Mouse (Mus musculus) G1E (cell line): ENCODE measurements around the gene Gm13285. TPM values are rescaled to one million over a fixed set of nuclear protein-coding genes. Genes with fewer than 3 reads are reported as not detected.
"Not testable (repeated sequence)": the region's sequence is repeated elsewhere in the genome, so short reads cannot be mapped to it uniquely, and the experiment has no call there.

ENCODE experiments used
- ATAC-seq: 2 replicates; pipeline ENCODE4 v1.8.0; 2016; ENCODE audit warnings: mild to moderate bottlenecking; ENCODE audit not compliant: insufficient number of reproducible peaks, poor library complexity, low FRiP score, severe bottlenecking; ENCODE audit errors: extremely low read depth
- DNase-seq: peaks from one replicate; pipeline ENCODE4 v3.0.0; 2012; ENCODE audit warnings: low spot score
- H3K27me3 ChIP-seq: 2 replicates; pipeline ENCODE4 v1.6.1; 2012; ENCODE audit warnings: mild to moderate bottlenecking, low read length, inconsistent platforms; ENCODE audit not compliant: insufficient read depth
- H3K36me3 ChIP-seq: replicated peaks from 2 replicates; pipeline ENCODE3; 2012; ENCODE audit warnings: mild to moderate bottlenecking, inconsistent platforms
- H3K4me1 ChIP-seq: 2 replicates; pipeline ENCODE4 v1.6.1; 2012; ENCODE audit warnings: low read depth, low read length, inconsistent platforms, mixed read lengths; ENCODE audit not compliant: insufficient read depth
- H3K4me3 ChIP-seq: 2 replicates; pipeline ENCODE4 v1.5.1; 2012; ENCODE audit warnings: low read depth, mild to moderate bottlenecking, inconsistent platforms, low read length, moderate library complexity, mixed read lengths
- H3K9me3 ChIP-seq: replicated peaks from 2 replicates; pipeline ENCODE4 v1.6.1; 2012; ENCODE audit warnings: inconsistent platforms
- polyA plus RNA-seq: library from polyadenylated mRNA; stranded (reverse); fragments of >175 nt; gene quantifications from 2 replicates; pipeline ENCODE4 v1.2.3, GENCODE M21; 2012
- total RNA-seq, 2 experiments: library from RNA; stranded (forward) in 1 of 2; stranded (reverse) in 1 of 2; fragments of 200-1000 nt in 1 of 2; fragments of >200 nt in 1 of 2; fragmentation: Nextera tagmentation in 1 of 2; gene quantifications; 2 replicates each; pipeline ENCODE4 v1.2.3; 2014 to 2017

Gene Gm13285
- total and polyA plus RNA-seq, 3 experiments: not detected

DNA sequence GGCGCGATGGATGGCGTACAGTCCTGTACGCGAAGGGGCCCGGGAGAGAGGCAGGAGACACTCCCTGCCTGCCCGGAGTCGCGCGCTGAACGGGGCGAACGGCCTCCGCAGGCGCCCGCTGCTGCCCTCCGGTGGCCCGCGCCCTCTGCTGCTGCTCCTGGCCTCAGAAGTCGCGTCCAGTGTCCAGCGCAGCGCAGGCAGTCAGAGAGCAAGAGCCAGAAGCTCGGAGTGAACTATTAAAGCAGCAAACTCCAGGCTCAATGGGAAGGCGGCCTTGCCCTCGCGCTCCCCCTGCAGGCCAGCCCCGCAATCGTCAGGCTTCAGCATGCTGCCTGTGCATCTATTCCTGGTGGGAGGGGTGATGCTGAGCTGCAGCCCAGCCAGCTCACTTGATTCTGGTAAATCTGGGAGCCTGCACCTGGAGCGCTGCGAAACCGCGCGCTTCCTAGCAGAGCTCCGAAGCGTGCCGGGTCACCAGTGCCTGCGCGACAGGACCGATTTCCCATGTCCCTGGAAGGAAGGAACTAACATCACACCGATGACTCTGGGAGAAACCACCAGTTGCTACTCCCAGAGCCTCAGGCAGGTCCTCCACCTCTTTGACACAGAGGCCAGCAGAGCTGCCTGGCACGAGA lies 36.0 kb upstream of the Gm13285 start:
- DNase-seq, H3K36me3 ChIP-seq, H3K4me1 ChIP-seq, ATAC-seq, H3K27me3 ChIP-seq, H3K4me3 ChIP-seq, H3K9me3 ChIP-seq: not testable (repeated sequence)

DNA sequence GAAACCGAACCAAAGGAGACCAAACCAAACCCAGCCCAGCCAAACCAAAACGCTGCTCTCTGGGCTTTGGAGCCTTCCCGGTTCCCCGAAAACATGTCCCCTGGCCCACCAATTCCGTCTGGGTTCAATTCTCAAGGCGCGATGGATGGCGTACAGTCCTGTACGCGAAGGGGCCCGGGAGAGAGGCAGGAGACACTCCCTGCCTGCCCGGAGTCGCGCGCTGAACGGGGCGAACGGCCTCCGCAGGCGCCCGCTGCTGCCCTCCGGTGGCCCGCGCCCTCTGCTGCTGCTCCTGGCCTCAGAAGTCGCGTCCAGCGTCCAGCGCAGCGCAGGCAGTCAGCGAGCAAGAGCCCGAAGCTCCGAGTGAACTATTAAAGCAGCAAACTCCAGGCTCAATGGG lies 25.9 kb upstream of the Gm13285 start, which contains the start of gene Gm13290:
Gm13290 (plus strand) TSS at position 301 of the 400 bp plus-strand sequence.
- ATAC-seq, H3K4me3 ChIP-seq, H3K27me3 ChIP-seq, DNase-seq, H3K36me3 ChIP-seq, H3K9me3 ChIP-seq, H3K4me1 ChIP-seq: not testable (repeated sequence)

DNA sequence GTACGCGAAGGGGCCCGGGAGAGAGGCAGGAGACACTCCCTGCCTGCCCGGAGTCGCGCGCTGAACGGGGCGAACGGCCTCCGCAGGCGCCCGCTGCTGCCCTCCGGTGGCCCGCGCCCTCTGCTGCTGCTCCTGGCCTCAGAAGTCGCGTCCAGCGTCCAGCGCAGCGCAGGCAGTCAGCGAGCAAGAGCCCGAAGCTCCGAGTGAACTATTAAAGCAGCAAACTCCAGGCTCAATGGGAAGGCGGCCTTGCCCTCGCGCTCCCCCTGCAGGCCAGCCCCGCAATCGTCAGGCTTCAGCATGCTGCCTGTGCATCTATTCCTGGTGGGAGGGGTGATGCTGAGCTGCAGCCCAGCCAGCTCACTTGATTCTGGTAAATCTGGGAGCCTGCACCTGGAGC lies 22.8 kb upstream of the Gm13285 start, which contains the start of gene Gm13289:
Gm13289 (plus strand) TSS at position 301 of the 400 bp plus-strand sequence.
- H3K36me3 ChIP-seq, DNase-seq, ATAC-seq, H3K27me3 ChIP-seq, H3K4me3 ChIP-seq, H3K9me3 ChIP-seq, H3K4me1 ChIP-seq: not testable (repeated sequence)

DNA sequence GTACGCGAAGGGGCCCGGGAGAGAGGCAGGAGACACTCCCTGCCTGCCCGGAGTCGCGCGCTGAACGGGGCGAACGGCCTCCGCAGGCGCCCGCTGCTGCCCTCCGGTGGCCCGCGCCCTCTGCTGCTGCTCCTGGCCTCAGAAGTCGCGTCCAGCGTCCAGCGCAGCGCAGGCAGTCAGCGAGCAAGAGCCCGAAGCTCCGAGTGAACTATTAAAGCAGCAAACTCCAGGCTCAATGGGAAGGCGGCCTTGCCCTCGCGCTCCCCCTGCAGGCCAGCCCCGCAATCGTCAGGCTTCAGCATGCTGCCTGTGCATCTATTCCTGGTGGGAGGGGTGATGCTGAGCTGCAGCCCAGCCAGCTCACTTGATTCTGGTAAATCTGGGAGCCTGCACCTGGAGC lies 19.9 kb upstream of the Gm13285 start, which contains the start of gene Gm13272:
Gm13272 (plus strand) TSS at position 301 of the 400 bp plus-strand sequence.
- H3K4me3 ChIP-seq, H3K4me1 ChIP-seq, ATAC-seq, H3K9me3 ChIP-seq, H3K27me3 ChIP-seq, H3K36me3 ChIP-seq, DNase-seq: not testable (repeated sequence)

DNA sequence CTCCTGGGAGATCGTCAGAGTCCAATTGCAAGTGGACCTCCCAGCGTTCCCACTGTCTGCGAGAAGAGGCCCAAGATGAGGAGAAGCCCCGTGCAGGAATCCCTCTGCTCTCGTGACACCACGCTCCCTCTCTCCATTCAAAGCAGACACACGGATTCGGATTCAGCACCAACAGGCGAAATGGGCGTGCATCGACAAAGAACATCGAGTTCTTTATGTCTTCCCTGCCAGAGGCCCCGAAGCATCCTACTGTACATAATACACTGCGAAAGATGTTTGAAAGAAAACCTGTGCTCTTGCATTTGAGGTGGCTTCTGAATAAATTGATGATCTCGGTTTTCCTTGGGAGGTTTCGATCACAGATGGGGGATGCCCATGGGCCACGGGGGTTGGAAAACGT lies 19.1 kb upstream of the Gm13285 start:
- DNase-seq, ATAC-seq, H3K4me1 ChIP-seq: not testable (repeated sequence)

DNA sequence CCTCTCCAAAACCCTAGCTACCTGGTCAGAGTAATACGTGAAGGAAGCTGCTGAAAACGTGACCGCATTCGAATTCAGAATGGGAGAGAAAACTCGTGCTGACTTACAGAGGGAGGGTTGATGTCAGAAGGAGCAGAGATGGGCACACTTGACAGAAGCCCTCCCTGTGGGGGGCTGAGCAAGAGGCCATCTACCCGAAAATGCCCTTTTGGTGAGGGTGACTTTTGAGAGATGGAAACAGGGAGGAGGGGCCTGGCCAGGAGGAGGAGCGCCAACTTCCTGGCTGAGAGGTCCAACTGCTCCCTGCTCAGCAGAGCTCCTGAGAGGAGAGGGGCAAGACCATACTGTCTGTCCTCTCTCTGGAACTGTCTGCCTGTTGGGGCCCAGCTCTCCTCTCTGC lies 17.6 kb upstream of the Gm13285 start, which contains the start of gene Ifnz:
Ifnz (plus strand) TSS at position 301 of the 400 bp plus-strand sequence.
- not testable (repeated sequence) for H3K4me1 ChIP-seq, H3K9me3 ChIP-seq, H3K27me3 ChIP-seq, H3K36me3 ChIP-seq, H3K4me3 ChIP-seq, DNase-seq, ATAC-seq

More for the DNA sequence above, 19.1 kb upstream of the Gm13285 start:
- not testable (repeated sequence) for H3K4me3 ChIP-seq, H3K27me3 ChIP-seq, H3K9me3 ChIP-seq, H3K36me3 ChIP-seq

DNA sequence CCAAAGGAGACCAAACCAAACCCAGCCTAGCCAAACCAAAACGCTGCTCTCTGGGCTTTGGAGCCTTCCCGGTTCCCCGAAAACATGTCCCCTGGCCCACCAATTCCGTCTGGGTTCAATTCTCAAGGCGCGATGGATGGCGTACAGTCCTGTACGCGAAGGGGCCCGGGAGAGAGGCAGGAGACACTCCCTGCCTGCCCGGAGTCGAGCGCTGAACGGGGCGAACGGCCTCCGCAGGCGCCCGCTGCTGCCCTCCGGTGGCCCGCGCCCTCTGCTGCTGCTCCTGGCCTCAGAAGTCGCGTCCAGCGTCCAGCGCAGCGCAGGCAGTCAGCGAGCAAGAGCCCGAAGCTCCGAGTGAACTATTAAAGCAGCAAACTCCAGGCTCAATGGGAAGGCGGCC lies 17.1 kb upstream of the Gm13285 start:
- H3K4me3 ChIP-seq, DNase-seq, H3K9me3 ChIP-seq, H3K36me3 ChIP-seq, ATAC-seq, H3K4me1 ChIP-seq, H3K27me3 ChIP-seq: not testable (repeated sequence)

DNA sequence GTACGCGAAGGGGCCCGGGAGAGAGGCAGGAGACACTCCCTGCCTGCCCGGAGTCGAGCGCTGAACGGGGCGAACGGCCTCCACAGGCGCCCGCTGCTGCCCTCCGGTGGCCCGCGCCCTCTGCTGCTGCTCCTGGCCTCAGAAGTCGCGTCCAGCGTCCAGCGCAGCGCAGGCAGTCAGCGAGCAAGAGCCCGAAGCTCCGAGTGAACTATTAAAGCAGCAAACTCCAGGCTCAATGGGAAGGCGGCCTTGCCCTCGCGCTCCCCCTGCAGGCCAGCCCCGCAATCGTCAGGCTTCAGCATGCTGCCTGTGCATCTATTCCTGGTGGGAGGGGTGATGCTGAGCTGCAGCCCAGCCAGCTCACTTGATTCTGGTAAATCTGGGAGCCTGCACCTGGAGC lies 14.1 kb upstream of the Gm13285 start, which contains the start of gene Gm13276:
Gm13276 (plus strand) TSS at position 301 of the 400 bp plus-strand sequence.
- not testable (repeated sequence) for H3K4me3 ChIP-seq, H3K36me3 ChIP-seq, DNase-seq, H3K27me3 ChIP-seq, ATAC-seq, H3K9me3 ChIP-seq, H3K4me1 ChIP-seq

DNA sequence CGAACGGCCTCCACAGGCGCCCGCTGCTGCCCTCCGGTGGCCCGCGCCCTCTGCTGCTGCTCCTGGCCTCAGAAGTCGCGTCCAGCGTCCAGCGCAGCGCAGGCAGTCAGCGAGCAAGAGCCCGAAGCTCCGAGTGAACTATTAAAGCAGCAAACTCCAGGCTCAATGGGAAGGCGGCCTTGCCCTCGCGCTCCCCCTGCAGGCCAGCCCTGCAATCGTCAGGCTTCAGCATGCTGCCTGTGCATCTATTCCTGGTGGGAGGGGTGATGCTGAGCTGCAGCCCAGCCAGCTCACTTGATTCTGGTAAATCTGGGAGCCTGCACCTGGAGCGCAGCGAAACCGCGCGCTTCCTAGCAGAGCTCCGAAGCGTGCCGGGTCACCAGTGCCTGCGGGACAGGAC lies 11.1 kb upstream of the Gm13285 start, which contains the start of gene Gm13277:
Gm13277 (plus strand) TSS at position 231 of the 400 bp plus-strand sequence.
- H3K4me1 ChIP-seq, H3K36me3 ChIP-seq, H3K4me3 ChIP-seq, H3K27me3 ChIP-seq, H3K9me3 ChIP-seq, DNase-seq, ATAC-seq: not testable (repeated sequence)

DNA sequence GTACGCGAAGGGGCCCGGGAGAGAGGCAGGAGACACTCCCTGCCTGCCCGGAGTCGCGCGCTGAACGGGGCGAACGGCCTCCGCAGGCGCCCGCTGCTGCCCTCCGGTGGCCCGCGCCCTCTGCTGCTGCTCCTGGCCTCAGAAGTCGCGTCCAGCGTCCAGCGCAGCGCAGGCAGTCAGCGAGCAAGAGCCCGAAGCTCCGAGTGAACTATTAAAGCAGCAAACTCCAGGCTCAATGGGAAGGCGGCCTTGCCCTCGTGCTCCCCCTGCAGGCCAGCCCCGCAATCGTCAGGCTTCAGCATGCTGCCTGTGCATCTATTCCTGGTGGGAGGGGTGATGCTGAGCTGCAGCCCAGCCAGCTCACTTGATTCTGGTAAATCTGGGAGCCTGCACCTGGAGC lies 8.2 kb upstream of the Gm13285 start, which contains the start of gene Gm13278:
Gm13278 (plus strand) TSS at position 301 of the 400 bp plus-strand sequence.
- not testable (repeated sequence) for DNase-seq, H3K27me3 ChIP-seq

DNA sequence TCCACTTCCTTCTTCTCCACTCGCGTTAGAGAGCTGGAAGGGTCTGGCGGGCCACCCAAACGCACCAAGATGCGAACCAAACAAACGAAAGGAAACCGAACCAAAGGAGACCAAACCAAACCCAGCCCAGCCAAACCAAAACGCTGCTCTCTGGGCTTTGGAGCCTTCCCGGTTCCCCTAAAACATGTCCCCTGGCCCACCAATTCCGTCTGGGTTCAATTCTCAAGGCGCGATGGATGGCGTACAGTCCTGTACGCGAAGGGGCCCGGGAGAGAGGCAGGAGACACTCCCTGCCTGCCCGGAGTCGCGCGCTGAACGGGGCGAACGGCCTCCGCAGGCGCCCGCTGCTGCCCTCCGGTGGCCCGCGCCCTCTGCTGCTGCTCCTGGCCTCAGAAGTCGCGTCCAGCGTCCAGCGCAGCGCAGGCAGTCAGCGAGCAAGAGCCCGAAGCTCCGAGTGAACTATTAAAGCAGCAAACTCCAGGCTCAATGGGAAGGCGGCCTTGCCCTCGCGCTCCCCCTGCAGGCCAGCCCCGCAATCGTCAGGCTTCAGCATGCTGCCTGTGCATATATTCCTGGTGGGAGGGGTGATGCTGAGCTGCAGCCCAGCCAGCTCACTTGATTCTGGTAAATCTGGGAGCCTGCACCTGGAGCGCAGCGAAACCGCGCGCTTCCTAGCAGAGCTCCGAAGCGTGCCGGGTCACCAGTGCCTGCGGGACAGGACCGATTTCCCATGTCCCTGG lies 5.4 kb upstream of the Gm13285 start, which contains the start of gene Gm13275:
Gm13275 (plus strand) TSS at position 552 of the 740 bp plus-strand sequence.
- not testable (repeated sequence) for H3K4me3 ChIP-seq, H3K36me3 ChIP-seq, H3K4me1 ChIP-seq, ATAC-seq, H3K9me3 ChIP-seq, DNase-seq, H3K27me3 ChIP-seq

More for the DNA sequence above, 8.2 kb upstream of the Gm13285 start, which contains the start of gene Gm13278:
- not testable (repeated sequence) for ATAC-seq, H3K36me3 ChIP-seq, H3K4me3 ChIP-seq, H3K4me1 ChIP-seq, H3K9me3 ChIP-seq
